Mouse (Mus musculus) erythroblast, embryonic 14.5 days (primary cell): ENCODE data around the gene Cyp4f40. TPM values are rescaled to one million over a fixed set of nuclear protein-coding genes. Genes with fewer than 3 reads are reported as not detected.
"Not testable (repeated sequence)": the region's sequence is repeated elsewhere in the genome, so short reads cannot be mapped to it uniquely, and the experiment has no call there.

ENCODE experiments used
- H3K27me3 ChIP-seq: 2 replicates; pipeline ENCODE4 v1.6.1; 2012; ENCODE audit warnings: inconsistent platforms; ENCODE audit not compliant: control insufficient read depth
- H3K36me3 ChIP-seq: 2 replicates; pipeline ENCODE4 v1.6.1; 2012; ENCODE audit warnings: mild to moderate bottlenecking, inconsistent platforms; ENCODE audit not compliant: control insufficient read depth
- H3K4me1 ChIP-seq: 2 replicates; pipeline ENCODE4 v1.6.1; 2012; ENCODE audit warnings: inconsistent platforms; ENCODE audit not compliant: control insufficient read depth
- H3K4me3 ChIP-seq: replicated peaks from 2 replicates; pipeline ENCODE3; 2012; ENCODE audit warnings: moderate library complexity, mild to moderate bottlenecking, inconsistent platforms
- H3K9me3 ChIP-seq: 2 replicates; pipeline ENCODE4 v1.6.1; 2012; ENCODE audit warnings: low read length, inconsistent platforms, mixed read lengths; ENCODE audit not compliant: control insufficient read depth
- GATA1 ChIP-seq: IDR thresholded peaks from 2 replicates; pipeline ENCODE4 v1.6.1; 2012; ENCODE audit warnings: low read length, inconsistent platforms, mixed read lengths
- TAL1 ChIP-seq: IDR thresholded peaks from 3 replicates; pipeline ENCODE4 v1.6.1; 2012; ENCODE audit warnings: low read length, inconsistent platforms, mixed read lengths
- polyA plus RNA-seq: library from polyadenylated mRNA; stranded (reverse); fragments of >175 nt; gene quantifications from 2 replicates; pipeline ENCODE4 v1.2.3, GENCODE M21; 2012

Cyp4f40 gene
- not detected in 2 replicates for polyA plus RNA-seq

GRCm38 (mm10) chr17:32658712-32659111, at the start of gene Cyp4f40:
Cyp4f40 (plus strand) TSS chr17:32658900.
- TF ChIP-seq GATA1 (no peak), TAL1 (no peak)
- Histone ChIP-seq H3K36me3 (no peaks in the 10 kb centered on the region), H3K4me1 (no peaks in the 10 kb centered on the region), H3K4me3 (no peak within 1 kb of the TSS), H3K27me3 (no peaks in the 10 kb centered on the region), H3K9me3 (no peaks in the 10 kb centered on the region)

- not testable (repeated sequence) for H3K27me3 ChIP-seq, H3K36me3 ChIP-seq, H3K4me1 ChIP-seq, H3K4me3 ChIP-seq, H3K9me3 ChIP-seq
Observed at GRCm38 (mm10) chr17:32610231-32610630, 48.5 kb upstream of the Cyp4f40 start.

- no peaks in the 10 kb centered on the region for H3K36me3 ChIP-seq
- H3K4me3 ChIP-seq: no peak overlapping the region
- TF ChIP-seq TAL1 (no peak), GATA1 (no peak)
- H3K27me3 ChIP-seq: no peaks in the 10 kb centered on the region
- no peaks in the 10 kb centered on the region for H3K4me1 ChIP-seq
- H3K9me3 ChIP-seq: no peaks in the 10 kb centered on the region
Observed at GRCm38 (mm10) chr17:32610896-32611295, 47.8 kb upstream of the Cyp4f40 start.

GRCm38 (mm10) chr17:32612417-32612816, 46.3 kb upstream of the Cyp4f40 start:
- Histone ChIP-seq H3K27me3 (no peaks in the 10 kb centered on the region), H3K4me1 (no peaks in the 10 kb centered on the region), H3K9me3 (no peaks in the 10 kb centered on the region), H3K36me3 (no peaks in the 10 kb centered on the region), H3K4me3 (no peak overlapping the region)
- TF ChIP-seq TAL1 (no peak), GATA1 (no peak)

- H3K4me3 ChIP-seq: no peak overlapping the region
- H3K4me1 ChIP-seq: no peaks in the 10 kb centered on the region
- H3K36me3 ChIP-seq: no peaks in the 10 kb centered on the region
- H3K9me3 ChIP-seq: peaks cover 7% of the 10 kb centered on the region
- no peak for TF ChIP-seq TAL1
- no peak for TF ChIP-seq GATA1
- H3K27me3 ChIP-seq: no peaks in the 10 kb centered on the region
Observed at GRCm38 (mm10) chr17:32617252-32617651, 41.4 kb upstream of the Cyp4f40 start.

GRCm38 (mm10) chr17:32621018-32621417, 37.7 kb upstream of the Cyp4f40 start, which contains the start of gene Cyp4f37:
Cyp4f37 (plus strand) TSS chr17:32621309.
- not testable (repeated sequence) for H3K4me3 ChIP-seq, H3K4me1 ChIP-seq, H3K27me3 ChIP-seq, H3K36me3 ChIP-seq, H3K9me3 ChIP-seq

- H3K9me3 ChIP-seq, H3K4me3 ChIP-seq, H3K4me1 ChIP-seq, H3K27me3 ChIP-seq, H3K36me3 ChIP-seq: not testable (repeated sequence)
Observed at GRCm38 (mm10) chr17:32629726-32630125, 29.0 kb upstream of the Cyp4f40 start.

GRCm38 (mm10) chr17:32631936-32632335, 26.8 kb upstream of the Cyp4f40 start:
- Histone ChIP-seq H3K27me3 (no peaks in the 10 kb centered on the region), H3K36me3 (no peaks in the 10 kb centered on the region), H3K4me3 (no peak overlapping the region), H3K9me3 (no peaks in the 10 kb centered on the region), H3K4me1 (no peaks in the 10 kb centered on the region)
- TF ChIP-seq GATA1: no peak
- TF ChIP-seq TAL1: no peak

GRCm38 (mm10) chr17:32634242-32634971, 24.3 kb upstream of the Cyp4f40 start:
- H3K27me3 ChIP-seq, H3K36me3 ChIP-seq, H3K4me1 ChIP-seq, H3K4me3 ChIP-seq, H3K9me3 ChIP-seq: not testable (repeated sequence)

- TF ChIP-seq GATA1 (no peak), TAL1 (no peak)
- Histone ChIP-seq H3K9me3 (no peaks in the 10 kb centered on the region), H3K4me1 (no peaks in the 10 kb centered on the region), H3K4me3 (no peak overlapping the region), H3K27me3 (no peaks in the 10 kb centered on the region), H3K36me3 (no peaks in the 10 kb centered on the region)
Observed at GRCm38 (mm10) chr17:32634972-32635314, 23.8 kb upstream of the Cyp4f40 start.
